Comparison of ENCODE assay signal across 9 mouse cellular contexts in the genomic region with DNA sequence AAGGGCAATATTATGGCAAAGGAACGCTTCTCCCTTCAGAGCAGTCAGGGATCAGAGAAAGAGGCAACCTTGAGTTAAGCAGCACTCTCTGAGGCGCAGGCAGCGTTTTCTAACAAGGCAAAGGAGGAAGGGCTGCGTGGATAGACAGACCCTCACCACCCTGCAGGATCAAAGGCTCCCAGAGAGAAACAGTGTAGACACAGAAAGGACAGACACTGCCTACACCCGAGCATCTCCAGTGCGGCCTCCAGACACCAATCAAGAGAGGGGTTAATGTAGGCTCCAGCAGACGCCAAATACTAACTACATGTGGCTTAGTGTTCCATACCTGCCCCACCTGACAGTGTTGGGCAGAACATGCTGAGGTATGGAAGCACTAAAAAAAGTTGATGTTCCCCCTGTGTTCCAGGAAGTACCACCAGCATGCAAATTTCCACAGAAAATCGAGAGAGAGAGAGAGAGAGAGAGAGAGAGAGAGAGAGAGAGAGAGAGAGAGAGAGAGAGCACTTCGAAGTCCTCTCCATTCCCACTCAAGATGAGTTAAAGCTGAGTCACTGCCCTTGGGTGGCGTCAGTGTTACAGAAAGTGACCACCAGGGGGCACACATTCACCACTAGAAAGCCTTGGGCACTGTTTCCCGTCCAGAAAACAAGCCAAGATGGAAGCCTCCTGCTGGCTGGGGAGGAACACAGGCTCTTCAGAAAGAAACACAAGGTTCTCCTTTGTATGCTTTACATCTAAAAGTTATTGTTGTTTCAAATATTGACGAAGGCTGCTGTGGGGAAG. TPM values are rescaled to one million over a fixed set of nuclear protein-coding genes. Genes with fewer than 3 reads are reported as not detected.
DNase-seq lines count a peak whose midpoint lies in the region; ATAC-seq lines count a peak whose summit lies in the region.
"Had no signal": no experiment of that assay in that cellular context is flagged by ENCODE, and none has a peak within 500 bp of the region (broad histone marks: within the 10 kb centered on the region; RNA-seq: fewer than 3 reads in every experiment).

No protein-coding gene starts in this region.

- no peaks in the 10 kb centered on the region for H3K4me1 ChIP-seq in kidney, embryonic 14.5 days (ENCODE audit: control insufficient read depth, insufficient read depth, low read length)
- H3K4me1 ChIP-seq in forebrain, embryonic 13.5 days: peaks cover 14% of the 10 kb centered on the region
- H3K4me1 ChIP-seq: embryonic facial prominence, embryonic 12.5 days had no signal

- H3K9ac ChIP-seq in kidney, embryonic 14.5 days (ENCODE audit: low read depth, low read length): no peak overlapping the region
- H3K9ac ChIP-seq in forebrain, embryonic 13.5 days: no peak overlapping the region
- H3K9ac ChIP-seq: embryonic facial prominence, embryonic 12.5 days had no signal

- DNase-seq in kidney, adult 11 months: peak; percentile 64
- DNase-seq in c-Kit-negative CD71-positive TER-119-positive erythroid progenitor cells, embryonic 14.5 days (ENCODE audit: low read depth, low spot score): peak; percentile 68
- peak; percentile 81 to 85 for DNase-seq in left cerebral cortex, adult 18-20 months (ENCODE audit: low spot score in 2 of 2)
- peak; percentile 51 to 69 for DNase-seq in spleen, postnatal 14 days (ENCODE audit: low spot score in 2 of 2)

- no peak overlapping the region for H3K4me3 ChIP-seq in kidney, embryonic 14.5 days (ENCODE audit: low read length)
- H3K4me3 ChIP-seq in forebrain, embryonic 13.5 days: no peak overlapping the region
- H3K4me3 ChIP-seq: embryonic facial prominence, embryonic 12.5 days had no signal

- peaks cover 12% of the 10 kb centered on the region for H3K27me3 ChIP-seq in kidney, embryonic 14.5 days (ENCODE audit: control insufficient read depth, insufficient read depth, low read length)
- H3K27me3 ChIP-seq in forebrain, embryonic 13.5 days: no peaks in the 10 kb centered on the region

- H3K27ac ChIP-seq in kidney, embryonic 14.5 days (ENCODE audit: low read depth, low read length): no peak overlapping the region
- H3K27ac ChIP-seq in forebrain, embryonic 13.5 days: no peak overlapping the region
- H3K27ac ChIP-seq: embryonic facial prominence, embryonic 12.5 days had no signal

- H3K4me2 ChIP-seq in kidney, embryonic 14.5 days (replicated peaks; ENCODE audit: low read depth, low read length): no peak overlapping the region
- no peak overlapping the region for H3K4me2 ChIP-seq in forebrain, embryonic 13.5 days
- H3K4me2 ChIP-seq: embryonic facial prominence, embryonic 12.5 days had no signal

- no peak for ATAC-seq in kidney, embryonic 14.5 days (ENCODE audit: low FRiP score, low TSS enrichment)
- ATAC-seq in forebrain, embryonic 13.5 days: 0 out of 2 replicates have a peak, but pooled peaks have one; percentile 71
- peak; percentile 94 to 96 for ATAC-seq in hematopoietic stem cell, adult 5-6 weeks (replicated peaks in 1 of 2; ENCODE audit: insufficient read depth in 1 of 2, low FRiP score in 2 of 2, low TSS enrichment in 1 of 2, low read depth in 1 of 2, poor library complexity in 2 of 2, severe bottlenecking in 2 of 2)
- ATAC-seq in megakaryocyte, adult 5-6 weeks (ENCODE audit: poor library complexity, severe bottlenecking): peak; percentile 100

- H3K36me3 ChIP-seq in kidney, embryonic 14.5 days (ENCODE audit: control insufficient read depth, insufficient read depth, low read length): no peaks in the 10 kb centered on the region
- no peaks in the 10 kb centered on the region for H3K36me3 ChIP-seq in forebrain, embryonic 13.5 days (ENCODE audit: poor library complexity, severe bottlenecking)
- H3K36me3 ChIP-seq: embryonic facial prominence, embryonic 12.5 days had no signal

- no peaks in the 10 kb centered on the region for H3K9me3 ChIP-seq in kidney, embryonic 14.5 days (ENCODE audit: control insufficient read depth, low read length)
- no peaks in the 10 kb centered on the region for H3K9me3 ChIP-seq in forebrain, embryonic 13.5 days (replicated peaks)
- H3K9me3 ChIP-seq: embryonic facial prominence, embryonic 12.5 days had no signal

- WGBS in kidney, embryonic 14.5 days: 25% methylated on average over 12 of the region's 12 CpGs
- 29% methylated on average over 12 of the region's 12 CpGs for WGBS in forebrain, embryonic 13.5 days

RNA-seq across cellular contexts. Expression of a gene that starts 18.5 kb away (rescaled TPM):
- polyA plus RNA-seq in kidney, embryonic 14.5 days (2014; fragmentation: Nextera tagmentation; extraction: Ambion mirVana): 0.14 TPM in 1 of 2 replicates, not detected in the other
- polyA plus RNA-seq in forebrain, embryonic 13.5 days (2015; fragmentation: Nextera tagmentation; extraction: Ambion mirVana): 4.8 and 5.2 TPM in 2 replicates
- total RNA-seq in hematopoietic stem cell, adult 5-6 weeks (2017): 28.7 and 29.7 TPM in 2 replicates
- not detected for total RNA-seq in left cerebral cortex, adult 18-20 months (2021)
- total RNA-seq in megakaryocyte, adult 5-6 weeks (2015): not detected in 2 replicates
- total RNA-seq in megakaryocyte, adult 5-6 weeks (2017): not detected in 2 replicates

RNA-seq across cellular contexts. Expression of a gene that starts 44.0 kb away (rescaled TPM):
- 13.6 TPM in 2 replicates for polyA plus RNA-seq in kidney, embryonic 14.5 days (2014; fragmentation: Nextera tagmentation; extraction: Ambion mirVana)
- polyA plus RNA-seq in forebrain, embryonic 13.5 days (2015; fragmentation: Nextera tagmentation; extraction: Ambion mirVana): 14.4 and 16.2 TPM in 2 replicates
- total RNA-seq in hematopoietic stem cell, adult 5-6 weeks (2017): 44.4 and 47.1 TPM in 2 replicates
- total RNA-seq in left cerebral cortex, adult 18-20 months (2021): 10 to 100 TPM; 46.6 to 52.1 TPM
- 21.0 and 25.0 TPM in 2 replicates for total RNA-seq in megakaryocyte, adult 5-6 weeks (2015)
- total RNA-seq in megakaryocyte, adult 5-6 weeks (2017): 33.5 and 33.6 TPM in 2 replicates

RNA-seq across cellular contexts. Expression of a gene that starts 58.8 kb away (rescaled TPM):
- polyA plus RNA-seq in kidney, embryonic 14.5 days (2014; fragmentation: Nextera tagmentation; extraction: Ambion mirVana): 15.7 and 16.1 TPM in 2 replicates
- polyA plus RNA-seq in forebrain, embryonic 13.5 days (2015; fragmentation: Nextera tagmentation; extraction: Ambion mirVana): 7.4 and 8.3 TPM in 2 replicates
- total RNA-seq in hematopoietic stem cell, adult 5-6 weeks (2017): 3.8 and 5.4 TPM in 2 replicates
- 10 to 100 TPM; 17.9 to 18.2 TPM for total RNA-seq in left cerebral cortex, adult 18-20 months (2021)
- 16.6 and 17.8 TPM in 2 replicates for total RNA-seq in megakaryocyte, adult 5-6 weeks (2015)
- total RNA-seq in megakaryocyte, adult 5-6 weeks (2017): 7.4 and 7.7 TPM in 2 replicates

Comparison
In these comparisons a context has a peak if more than half of its experiments do, and no peak if none do; other contexts are left out.
1. RNA of a gene that starts 18.5 kb away (total RNA-seq): 28.7 to 29.7 TPM in hematopoietic stem cell, adult 5-6 weeks; not detected in left cerebral cortex, adult 18-20 months and not detected in megakaryocyte, adult 5-6 weeks; every median in the first group is over 10 times any median in the second.
2. Peak in every context shown above with its lines, with median percentiles within 50 percentile points of each other: DNase-seq.